ENCODE assay signal across 12 mouse cellular contexts in genomic region chr6:100304831-100305230, GRCm38 (mm10).
"Had no signal": no experiment of that assay in that cellular context is flagged by ENCODE, and none has a peak within 500 bp of the region (broad histone marks: within the 10 kb centered on the region; RNA-seq: fewer than 3 reads in every experiment).

No protein-coding gene starts in this region.

- H3K4me2 ChIP-seq: limb, embryonic 13.5 days; midbrain, embryonic 12.5 days had no signal

- ATAC-seq: lung, postnatal 0 days had no signal

- H3K4me1 ChIP-seq: midbrain, embryonic 12.5 days had no signal

- H3K27ac ChIP-seq: layer of hippocampus, adult 2 months; limb, embryonic 13.5 days; liver, embryonic 14.5 days; midbrain, embryonic 12.5 days had no signal

- H3K9me3 ChIP-seq: limb, embryonic 13.5 days; midbrain, embryonic 12.5 days had no signal

- H3K9ac ChIP-seq: limb, embryonic 13.5 days; liver, embryonic 14.5 days; midbrain, embryonic 12.5 days had no signal

- H3K4me3 ChIP-seq: layer of hippocampus, adult 2 months; limb, embryonic 13.5 days; midbrain, embryonic 12.5 days had no signal

- H3K36me3 ChIP-seq: limb, embryonic 13.5 days; midbrain, embryonic 12.5 days had no signal

- DNase-seq: kidney, adult 18-20 months; kidney, postnatal 10 days; kidney, postnatal 4 days; lung, adult 18-20 months; lung, postnatal 4 days; right cerebral cortex, postnatal 4 days; thymus, postnatal 4 days had no signal
